Mouse (Mus musculus): ENCODE results near the gene Cebpb.

DNA sequence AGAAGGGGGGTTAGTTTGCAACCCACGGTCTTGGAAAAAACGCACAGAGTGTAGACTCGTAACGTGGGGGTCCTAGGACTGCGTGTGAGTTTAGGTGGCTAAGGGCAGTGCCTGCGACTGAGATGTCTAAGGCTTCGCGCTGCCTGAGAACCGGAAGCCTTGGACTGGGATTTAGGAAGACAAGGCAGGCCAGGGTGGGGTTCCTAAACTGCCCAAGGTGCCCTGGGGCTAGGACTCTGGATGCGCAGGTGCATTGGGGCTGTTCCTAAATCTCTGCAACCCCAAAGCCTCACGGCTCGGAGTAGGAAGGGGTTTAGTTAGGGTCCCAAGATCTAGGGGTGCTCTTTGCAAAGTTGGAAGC lies 28.1 kb upstream of the Cebpb start:
- TF ChIP-seq POLR2A (IDR thresholded peaks at IDR 0.05; ENCODE audit: borderline replicate concordance, extremely low read depth, insufficient read depth, insufficient read length, poor library complexity, severe bottlenecking): no peak
- TF ChIP-seq CTCF (IDR thresholded peaks at IDR 0.05; ENCODE audit: borderline replicate concordance, extremely low read depth, insufficient read depth, insufficient read length): no peak

Data from brain, embryonic 14.5 days (tissue).